Mouse (Mus musculus): Measurements from ENCODE around the gene Ppp6r3. TPM values are rescaled to one million over a fixed set of nuclear protein-coding genes. Genes with fewer than 3 reads are reported as not detected.
A peak's percentile ranks its signal among the peaks of the same experiment; 100 is the strongest.
"Not testable (repeated sequence)": the region's sequence is repeated elsewhere in the genome, so short reads cannot be mapped to it uniquely, and the experiment has no call there.

Gene Ppp6r3
- polyA plus RNA-seq, 1 experiment from 2014 or later: 103 TPM

GRCm38 (mm10) chr19:3609826-3610225, 34.3 kb upstream of the Ppp6r3 start:
- ATAC-seq (no peak), DNase-seq (ENCODE audit: low read depth, low spot score) (no peak)
- POLR2A ChIA-PET: no interaction called here
- TF ChIP-seq CTCF (IDR thresholded peaks at IDR 0.05): no peak
- CTCF ChIA-PET: no interaction called here
- H3K27me3 ChIP-seq: no peaks in the 10 kb centered on the region
- in situ Hi-C loops (cut with MboI; ENCODE audit: low pct_unique_long_range_greater_than_20kb): no loop called here

GRCm38 (mm10) chr19:3594316-3594715, 18.8 kb upstream of the Ppp6r3 start:
- ATAC-seq: no peak
- ChIA-PET CTCF (interaction anchor here (0.8 to 1.7 kb wide), 2 partner anchors 12 to 25 kb away, joined by 3 to 5 read pairs; no protein-coding TSS in a partner anchor), POLR2A (no interaction called here)
- no peak for TF ChIP-seq CTCF (IDR thresholded peaks at IDR 0.05)
- in situ Hi-C loops (cut with MboI; ENCODE audit: low pct_unique_long_range_greater_than_20kb): no loop called here
- DNase-seq (ENCODE audit: low read depth, low spot score): no peak
- H3K27me3 ChIP-seq: no peaks in the 10 kb centered on the region

- TF ChIP-seq CTCF (IDR thresholded peaks at IDR 0.05): no peak
- DNase-seq (ENCODE audit: low read depth, low spot score): no peak
- in situ Hi-C loops (cut with MboI; ENCODE audit: low pct_unique_long_range_greater_than_20kb): no loop called here
- POLR2A ChIA-PET: no interaction called here
- CTCF ChIA-PET: interaction anchor here (0.8 to 1.7 kb wide), 2 partner anchors 13 to 26 kb away, joined by 3 to 5 read pairs; no protein-coding TSS in a partner anchor
- H3K27me3 ChIP-seq: no peaks in the 10 kb centered on the region
- ATAC-seq: no peak
Measured at GRCm38 (mm10) chr19:3593379-3594055, 18.0 kb upstream of the Ppp6r3 start.

- TF ChIP-seq CTCF (IDR thresholded peaks at IDR 0.05): no peak
- no peak for DNase-seq (ENCODE audit: low read depth, low spot score)
- ATAC-seq: no peak
- ChIA-PET POLR2A (no interaction called here), CTCF (interaction anchor here (1.9 kb wide), 1 partner anchor 109 kb away, joined by 5 read pairs; no protein-coding TSS in a partner anchor)
- in situ Hi-C loops (cut with MboI; ENCODE audit: low pct_unique_long_range_greater_than_20kb): no loop called here
- H3K27me3 ChIP-seq: no peaks in the 10 kb centered on the region
Measured at GRCm38 (mm10) chr19:3589968-3590367, 14.4 kb upstream of the Ppp6r3 start.

- in situ Hi-C loops (cut with MboI; ENCODE audit: low pct_unique_long_range_greater_than_20kb): no loop called here
- ATAC-seq: no peak
- POLR2A ChIA-PET: no interaction called here
- no peaks in the 10 kb centered on the region for H3K27me3 ChIP-seq
- no peak for TF ChIP-seq CTCF (IDR thresholded peaks at IDR 0.05)
- CTCF ChIA-PET: interaction anchor here (1.7 to 1.9 kb wide), 2 partner anchors 12 to 109 kb away, joined by 5 to 6 read pairs; no protein-coding TSS in a partner anchor
- DNase-seq (ENCODE audit: low read depth, low spot score): no peak
Measured at GRCm38 (mm10) chr19:3589547-3589946, 14.0 kb upstream of the Ppp6r3 start.

GRCm38 (mm10) chr19:3587729-3588128, 12.2 kb upstream of the Ppp6r3 start:
- in situ Hi-C loops (cut with MboI; ENCODE audit: low pct_unique_long_range_greater_than_20kb); DNase-seq (ENCODE audit: low read depth, low spot score); POLR2A ChIA-PET; CTCF ChIA-PET; ATAC-seq; H3K27me3 ChIP-seq: not testable (repeated sequence)

GRCm38 (mm10) chr19:3586540-3586939, 11.0 kb upstream of the Ppp6r3 start:
- DNase-seq (ENCODE audit: low read depth, low spot score): no peak
- ATAC-seq: peak; percentile 75
- H3K27me3 ChIP-seq: no peaks in the 10 kb centered on the region
- TF ChIP-seq CTCF (IDR thresholded peaks at IDR 0.05): peak; percentile 81
- in situ Hi-C loops (cut with MboI; ENCODE audit: low pct_unique_long_range_greater_than_20kb): no loop called here
- ChIA-PET POLR2A (no interaction called here), CTCF (interaction anchor here (0.7 to 2.2 kb wide), 7 partner anchors 10 to 88 kb away, joined by 3 to 5 read pairs (median 3); no protein-coding TSS in a partner anchor)

GRCm38 (mm10) chr19:3586026-3586425, 10.5 kb upstream of the Ppp6r3 start:
- TF ChIP-seq CTCF (IDR thresholded peaks at IDR 0.05): no peak
- DNase-seq (ENCODE audit: low read depth, low spot score) (no peak), ATAC-seq (no peak)
- ChIA-PET POLR2A (no interaction called here), CTCF (interaction anchor here (0.9 to 2.2 kb wide), 7 partner anchors 9 to 115 kb away, joined by 3 to 5 read pairs (median 3); no protein-coding TSS in a partner anchor)
- in situ Hi-C loops (cut with MboI; ENCODE audit: low pct_unique_long_range_greater_than_20kb): no loop called here
- H3K27me3 ChIP-seq: no peaks in the 10 kb centered on the region

- ChIA-PET CTCF (no interaction called here), POLR2A (no interaction called here)
- TF ChIP-seq CTCF (IDR thresholded peaks at IDR 0.05): peak; percentile 74
- DNase-seq (ENCODE audit: low read depth, low spot score) (no peak), ATAC-seq (no peak)
- H3K27me3 ChIP-seq: no peaks in the 10 kb centered on the region
- in situ Hi-C loops (cut with MboI; ENCODE audit: low pct_unique_long_range_greater_than_20kb): no loop called here
Measured at GRCm38 (mm10) chr19:3581326-3581725, 5.8 kb upstream of the Ppp6r3 start.

GRCm38 (mm10) chr19:3577911-3578290, 2.4 kb upstream of the Ppp6r3 start:
- ATAC-seq: no peak
- in situ Hi-C loops (cut with MboI; ENCODE audit: low pct_unique_long_range_greater_than_20kb): no loop called here
- POLR2A ChIA-PET: interaction anchor here (0.7 kb wide), 1 partner anchor 638 kb away, joined by 8 read pairs; no protein-coding TSS in a partner anchor
- CTCF ChIA-PET: interaction anchor here (2.1 kb wide), 1 partner anchor 11 kb away, joined by 6 read pairs; no protein-coding TSS in a partner anchor
- no peaks in the 10 kb centered on the region for H3K27me3 ChIP-seq
- DNase-seq (ENCODE audit: low read depth, low spot score): no peak
- TF ChIP-seq CTCF (IDR thresholded peaks at IDR 0.05): no peak

GRCm38 (mm10) chr19:3577265-3577910, 1.8 kb upstream of the Ppp6r3 start:
- in situ Hi-C loops (cut with MboI; ENCODE audit: low pct_unique_long_range_greater_than_20kb): no loop called here
- ATAC-seq: no peak
- DNase-seq (ENCODE audit: low read depth, low spot score): no peak
- POLR2A ChIA-PET: interaction anchor here (0.7 kb wide), 1 partner anchor 639 kb away, joined by 8 read pairs; no protein-coding TSS in a partner anchor
- no peak for TF ChIP-seq CTCF (IDR thresholded peaks at IDR 0.05)
- CTCF ChIA-PET: interaction anchor here (1.2 to 2.1 kb wide), 2 partner anchors 9 to 11 kb away, joined by 4 to 6 read pairs; no protein-coding TSS in a partner anchor
- H3K27me3 ChIP-seq: no peaks in the 10 kb centered on the region

Measured in Patski (cell line).